Mouse (Mus musculus) monocyte, adult 5-6 weeks (primary cell): ENCODE results near the gene Siah3. TPM values are rescaled to one million over a fixed set of nuclear protein-coding genes. Genes with fewer than 3 reads are reported as not detected.
"Not testable (repeated sequence)": the region's sequence is repeated elsewhere in the genome, so short reads cannot be mapped to it uniquely, and the experiment has no call there.

Source experiments
- ATAC-seq: fragments of 153-309, 156-312 bp; replicated peaks from 2 replicates; pipeline ENCODE4 v1.8.0; 2017; ENCODE audit warnings: mild to moderate bottlenecking; ENCODE audit not compliant: low TSS enrichment, insufficient number of reproducible peaks, severe bottlenecking, poor library complexity, low FRiP score
- total RNA-seq: library from RNA; stranded (forward); fragments of 200-1000, 200-491, 200-594 nt; gene quantifications from 3 replicates; pipeline ENCODE4 v1.2.3, GENCODE M21; 2017

Siah3 gene
- total RNA-seq: not detected in 3 replicates

DNA sequence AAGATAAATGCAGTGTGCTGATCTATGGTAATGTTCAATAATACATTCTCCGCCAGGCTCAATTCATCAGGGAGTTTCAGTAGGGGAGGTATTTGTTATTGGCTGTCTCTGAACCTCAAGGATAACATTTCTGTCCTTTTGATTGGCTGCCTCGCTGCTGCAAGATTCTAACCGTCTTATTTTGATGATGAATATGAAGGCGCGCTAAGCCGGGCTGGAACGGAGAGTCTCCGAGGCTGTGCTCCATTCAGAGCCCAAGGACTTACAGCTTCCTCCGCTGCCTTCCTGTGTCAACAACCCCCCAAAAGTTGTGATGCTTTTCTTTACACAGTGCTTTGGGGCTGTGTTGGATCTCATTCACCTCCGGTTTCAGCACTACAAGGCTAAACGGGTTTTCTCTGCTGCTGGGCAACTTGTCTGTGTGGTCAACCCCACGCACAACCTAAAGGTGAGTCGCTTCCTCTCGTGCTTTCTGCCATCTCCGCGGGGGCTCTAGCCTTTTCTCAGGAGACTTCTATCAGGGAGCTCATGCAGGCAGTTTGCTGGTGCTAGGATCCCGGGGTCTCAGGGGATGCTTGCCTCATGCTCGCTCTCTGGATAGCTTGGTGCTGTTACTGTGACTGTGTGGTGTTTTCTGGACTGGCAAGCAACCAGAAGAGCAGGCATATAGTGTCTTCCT lies at the start of gene Siah3:
TSS of gene Siah3 (plus strand) at position 240 of the 679 bp plus-strand sequence.
- ATAC-seq: no peak

GRCm38 (mm10) chr14:75409772-75410171 lies 46.0 kb upstream of the Siah3 start:
- ATAC-seq: no peak

GRCm38 (mm10) chr14:75410392-75410791 lies 45.4 kb upstream of the Siah3 start:
- ATAC-seq: no peak

DNA sequence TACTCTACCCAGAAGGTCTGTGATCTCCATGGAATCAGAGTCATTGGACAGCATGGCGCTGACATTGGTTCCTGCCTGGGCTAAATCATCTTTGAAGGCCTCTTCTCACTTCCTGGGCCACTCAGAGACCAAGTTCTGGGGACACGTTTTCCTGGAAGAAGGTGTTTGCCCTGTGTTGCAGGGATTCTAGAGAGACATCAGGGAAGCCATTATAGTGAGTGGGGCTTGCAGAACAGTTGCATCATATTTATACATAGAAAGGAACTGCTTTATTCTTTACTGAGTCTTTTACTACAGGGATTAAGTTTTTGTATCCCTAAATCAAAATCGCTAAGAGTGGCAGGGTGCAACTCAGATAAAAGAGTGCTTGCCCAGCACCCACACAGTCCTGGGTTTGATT lies 37.1 kb upstream of the Siah3 start:
- no peak for ATAC-seq

- ATAC-seq: no peak
Observed at GRCm38 (mm10) chr14:75419876-75420275, 35.9 kb upstream of the Siah3 start.

DNA sequence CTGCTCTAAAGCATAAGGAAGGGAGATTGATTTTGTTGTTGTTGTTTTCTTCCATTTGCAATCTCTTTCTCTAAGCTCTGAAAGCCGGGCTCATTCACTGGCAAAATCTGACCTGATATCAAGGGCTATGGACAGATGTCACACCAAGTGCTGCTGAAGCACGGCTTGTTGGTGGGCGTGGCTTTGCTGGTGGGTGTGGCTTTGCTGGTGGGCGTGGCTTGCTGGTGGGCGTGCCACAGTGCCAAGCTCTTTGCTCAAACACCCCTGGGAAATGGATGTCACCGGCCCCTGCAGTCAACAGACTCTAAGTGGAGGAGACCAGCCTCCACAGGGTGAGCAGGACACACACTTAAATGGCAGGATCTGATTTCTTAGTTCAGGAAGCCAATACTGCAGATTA lies 35.0 kb upstream of the Siah3 start:
- no peak for ATAC-seq

DNA sequence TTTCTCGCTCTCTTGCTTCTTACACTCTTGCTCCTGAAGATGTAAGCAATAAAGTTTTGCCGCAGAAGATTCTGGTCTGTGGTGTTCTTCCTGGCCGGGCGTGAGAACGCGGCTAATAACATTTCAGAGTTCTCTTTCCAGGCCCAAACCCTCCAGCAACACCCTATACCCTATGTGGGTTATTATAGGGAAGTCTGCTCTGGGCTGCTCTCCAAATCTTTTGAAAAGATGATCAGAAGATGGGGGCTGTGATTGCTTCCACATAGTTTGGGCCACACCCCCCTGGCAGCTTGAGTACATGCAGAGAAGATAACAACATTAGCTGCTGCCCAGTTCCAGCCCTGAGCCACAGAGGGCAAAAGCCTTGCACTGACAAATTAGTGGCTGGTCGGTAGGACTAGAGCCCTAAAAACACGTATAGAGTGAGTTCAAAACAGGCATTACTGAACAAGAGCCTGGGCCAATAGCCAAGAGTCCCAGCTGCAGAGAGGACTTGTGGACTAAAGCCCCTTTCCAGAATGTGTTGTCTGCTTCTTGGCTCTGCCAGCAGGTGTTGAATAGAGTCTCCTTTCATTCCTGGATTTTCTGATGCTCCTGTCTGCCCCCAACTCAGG lies 24.5 kb upstream of the Siah3 start:
- no peak for ATAC-seq

DNA sequence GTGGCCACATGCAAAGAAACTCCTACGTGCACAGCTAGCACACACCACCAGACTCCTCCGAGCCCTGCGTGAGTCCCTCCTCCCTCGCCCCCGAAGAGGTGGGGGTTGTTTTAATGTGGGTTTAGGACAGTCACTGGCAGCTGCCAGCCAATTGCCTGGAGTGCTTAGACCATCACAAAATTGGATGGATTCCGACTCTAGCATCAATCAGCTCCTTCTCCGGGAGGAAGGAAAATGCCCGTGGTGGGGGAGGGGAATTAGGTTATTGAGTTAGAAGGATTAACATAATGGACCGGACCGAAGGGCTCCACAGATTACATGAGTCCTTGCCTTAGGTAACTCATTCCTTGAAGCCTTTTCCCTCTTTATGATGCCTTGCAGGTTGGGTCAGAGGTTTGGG lies 22.9 kb upstream of the Siah3 start:
- no peak for ATAC-seq

DNA sequence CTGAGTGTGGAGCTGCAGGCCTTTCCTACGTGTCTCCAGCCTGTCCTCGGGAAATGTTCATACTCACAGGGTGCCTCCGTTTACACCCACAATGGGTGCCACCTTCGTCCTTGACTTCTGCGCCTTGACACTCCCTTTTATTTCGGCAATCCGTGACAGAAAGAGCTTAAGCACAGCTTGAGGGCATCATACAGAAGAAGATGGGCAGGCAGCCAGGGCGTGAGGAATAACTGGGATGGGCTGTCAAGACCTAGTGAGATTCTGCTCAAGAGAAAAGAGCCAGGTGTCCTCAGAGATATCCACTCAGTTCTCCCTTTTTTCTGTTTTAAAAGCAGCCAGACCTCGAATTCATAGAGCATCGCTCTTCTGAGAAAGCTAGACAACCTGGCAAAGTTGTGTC lies 21.2 kb upstream of the Siah3 start:
- no peak for ATAC-seq

DNA sequence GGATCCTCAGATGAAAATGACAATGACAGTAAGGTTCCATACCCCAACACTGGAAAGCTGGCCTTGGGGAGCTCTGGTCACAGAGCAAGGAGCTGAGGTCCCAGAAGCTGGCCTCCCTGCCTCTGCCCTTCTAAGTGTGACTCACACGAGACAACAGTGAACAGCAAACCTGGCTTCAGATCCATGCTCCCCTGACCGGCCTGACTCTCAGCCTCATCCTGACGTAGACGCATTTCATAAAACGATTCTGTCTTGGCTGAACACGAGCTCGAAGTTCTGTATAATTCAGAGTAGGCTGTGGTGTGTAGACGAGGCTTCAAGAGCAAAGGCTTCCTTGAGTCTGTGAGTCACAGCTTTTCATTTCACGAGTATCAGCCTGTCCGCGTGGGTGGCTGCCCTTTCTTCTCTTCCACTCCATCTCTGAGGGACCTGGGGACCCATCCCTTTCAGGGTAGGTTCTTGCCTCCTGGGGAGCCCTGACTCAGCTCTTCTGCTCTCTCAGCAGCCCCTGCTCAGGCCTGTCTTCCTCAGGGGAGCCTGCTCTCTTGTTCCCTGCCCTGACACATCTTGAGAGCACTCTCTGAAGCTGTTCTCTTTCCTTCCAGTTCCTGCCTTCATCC lies 11.2 kb upstream of the Siah3 start:
- ATAC-seq: no peak

DNA sequence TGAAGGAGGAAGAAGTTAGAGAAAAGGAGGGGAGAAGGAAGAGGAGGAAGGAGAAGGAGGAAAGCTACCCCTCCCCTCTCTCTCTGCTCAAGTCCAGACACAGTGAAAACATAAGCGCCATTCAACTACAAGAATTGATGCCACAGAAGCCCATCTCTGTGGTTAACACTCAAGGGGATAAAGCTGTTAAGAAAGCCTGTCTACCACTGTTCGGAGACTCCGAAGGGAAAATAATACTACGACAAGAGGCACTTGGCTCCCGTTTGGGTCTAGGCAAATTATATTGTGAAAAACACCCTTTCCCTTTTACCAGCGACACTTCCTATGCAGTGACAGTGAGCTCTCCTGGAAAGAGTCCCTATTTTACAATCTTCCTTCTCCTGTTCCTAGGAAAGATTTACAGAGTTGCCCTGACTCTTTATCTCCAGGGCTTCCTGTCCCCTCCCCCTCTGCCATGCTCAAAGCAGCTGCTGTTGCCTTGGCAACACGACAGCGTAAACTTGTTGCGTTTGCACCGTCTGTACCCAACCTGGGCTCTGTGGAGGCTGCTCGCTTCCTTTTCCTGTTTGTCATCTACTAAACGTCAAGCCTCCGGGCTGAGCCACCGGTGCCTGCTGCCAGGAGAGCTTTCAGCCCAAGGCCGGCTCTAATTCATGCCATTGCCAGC lies 10.4 kb upstream of the Siah3 start:
- peak; percentile 93 for ATAC-seq

- ATAC-seq: no peak
Observed at GRCm38 (mm10) chr14:75445948-75446281, 9.9 kb upstream of the Siah3 start.

GRCm38 (mm10) chr14:75446314-75446713 lies 9.5 kb upstream of the Siah3 start:
- ATAC-seq: not testable (repeated sequence)

DNA sequence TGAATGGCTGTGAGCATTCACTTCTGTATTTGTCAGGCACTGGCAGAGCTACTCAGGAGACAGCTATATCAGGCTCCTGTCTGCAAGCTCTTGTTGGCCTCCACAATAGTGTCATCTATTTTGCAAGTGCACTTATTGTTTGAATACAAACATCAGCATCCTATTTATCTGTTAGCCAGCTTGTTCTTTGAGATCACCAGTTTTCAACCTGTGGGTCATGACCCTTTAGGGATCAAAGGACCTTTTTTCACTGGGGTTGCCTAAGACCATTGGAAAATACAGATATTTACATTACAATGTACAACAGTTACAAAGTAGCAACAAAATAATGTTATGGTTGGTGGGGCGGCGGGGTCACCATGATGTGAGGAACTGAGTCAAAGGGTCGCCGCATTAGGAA lies 1.9 kb upstream of the Siah3 start:
- no peak for ATAC-seq

GRCm38 (mm10) chr14:75454716-75455115 lies 1.1 kb upstream of the Siah3 start:
- no peak for ATAC-seq

GRCm38 (mm10) chr14:75455361-75455742 lies 430 bp upstream of the Siah3 start:
- no peak for ATAC-seq

DNA sequence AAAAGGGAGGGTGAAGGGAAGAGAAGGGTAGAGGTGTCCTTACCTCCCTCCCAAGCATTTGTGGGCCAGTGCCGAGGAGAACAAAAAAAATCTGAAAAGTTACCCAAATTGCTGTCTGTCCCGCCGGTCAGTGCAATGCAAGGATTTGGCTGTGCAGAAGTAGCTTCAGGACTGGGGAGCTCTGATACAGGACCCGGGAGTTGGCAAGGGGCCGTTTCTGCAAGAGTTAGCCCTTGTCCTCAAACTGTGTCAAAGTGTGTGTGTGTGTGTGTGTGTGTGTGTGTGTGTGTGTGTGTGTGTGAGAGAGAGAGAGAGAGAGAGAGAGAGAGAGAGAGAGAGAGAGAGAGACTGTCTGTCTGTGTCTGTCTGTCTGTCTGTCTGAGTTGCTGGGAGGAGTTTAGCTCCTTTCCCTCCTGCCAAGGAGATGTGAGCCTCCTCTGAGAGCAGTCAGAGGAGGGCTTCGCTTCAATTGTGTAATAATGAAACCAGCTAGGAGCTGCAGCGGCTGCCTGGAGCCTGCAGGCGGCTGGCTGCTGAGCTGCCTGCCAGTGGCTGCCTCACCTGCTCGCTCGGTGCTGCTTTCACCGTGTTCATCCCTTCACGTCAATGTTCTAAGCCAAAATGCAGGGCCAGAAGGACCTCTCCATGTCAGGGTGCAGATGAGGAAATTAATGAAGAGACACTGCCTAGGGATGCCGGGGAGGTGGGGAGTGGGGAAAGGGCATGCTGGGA lies 873 bp downstream of the Siah3 start:
- ATAC-seq: no peak

GRCm38 (mm10) chr14:75457221-75457600 lies 1.4 kb downstream of the Siah3 start:
- ATAC-seq: no peak

DNA sequence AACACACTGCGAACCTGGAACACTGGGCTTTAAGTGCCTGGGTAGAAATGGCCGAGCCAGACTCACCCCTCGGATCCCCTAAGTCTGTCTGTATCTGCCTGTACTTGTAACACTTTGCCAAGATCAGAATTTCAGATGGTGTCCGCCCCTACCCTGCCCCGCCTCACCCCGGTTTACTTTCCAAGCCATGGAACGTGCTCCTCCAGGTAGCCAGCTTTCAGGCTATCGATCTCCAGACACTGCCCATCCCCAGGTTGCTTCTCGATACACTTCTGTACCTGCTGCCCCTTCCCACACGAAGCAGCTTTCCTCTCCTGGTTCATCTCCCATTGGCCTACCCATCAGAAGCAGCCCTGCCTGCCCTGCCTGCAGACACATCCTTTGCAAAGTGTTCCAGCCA lies 3.6 kb downstream of the Siah3 start:
- no peak for ATAC-seq
